Mouse (Mus musculus) left cerebral cortex, adult 9 months (tissue): ENCODE measurements around the gene Tmem259.
"Not testable (repeated sequence)": the region's sequence is repeated elsewhere in the genome, so short reads cannot be mapped to it uniquely, and the experiment has no call there.

Experiments used
- DNase-seq, 2 experiments: peaks; one replicate each; pipeline ENCODE4 v3.0.0; 2022; ENCODE audit warnings: low spot score in 2 of 2

The Tmem259 gene

GRCm38 (mm10) chr10:79965325-79965724 lies 18.8 kb downstream of the Tmem259 start:
- no peak for DNase-seq

- no peak for DNase-seq
Observed at GRCm38 (mm10) chr10:79964727-79965126, 19.4 kb downstream of the Tmem259 start.

DNA sequence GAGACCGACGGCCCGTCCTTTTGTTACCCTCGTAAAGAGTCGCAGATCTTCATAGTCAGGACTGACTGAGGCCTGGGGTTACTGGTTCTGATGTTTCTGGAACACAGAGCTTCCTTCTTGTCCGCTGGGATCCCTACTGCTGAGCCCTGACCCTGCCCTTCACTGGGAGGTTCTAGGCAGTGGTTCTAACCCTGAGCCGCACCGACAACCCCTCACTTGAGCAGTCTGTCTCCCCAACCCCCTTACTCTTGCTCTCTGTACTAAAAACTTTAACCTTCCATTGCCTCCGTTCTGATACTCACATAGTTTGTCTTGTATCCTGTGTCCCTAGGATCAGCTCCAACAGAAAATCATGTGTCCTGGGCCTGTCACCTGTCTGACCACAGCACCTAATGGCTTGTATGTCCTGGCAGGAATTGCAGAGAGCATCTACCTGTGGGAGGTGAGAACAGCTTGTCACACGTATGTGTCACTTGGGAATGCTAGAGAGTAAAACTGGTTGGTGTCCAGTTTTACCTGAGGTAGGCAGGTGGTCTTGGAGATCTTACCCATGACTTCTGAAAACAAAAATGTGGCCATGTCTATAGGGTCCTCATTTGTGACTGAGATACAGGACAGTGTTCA lies 23.3 kb downstream of the Tmem259 start:
- DNase-seq = no peak

GRCm38 (mm10) chr10:79959847-79960601 lies 24.1 kb downstream of the Tmem259 start, which contains the start of gene Wdr18:
Gene Wdr18 (plus strand): TSS chr10:79960152.
- peak; percentile 99 to 100 for DNase-seq

DNA sequence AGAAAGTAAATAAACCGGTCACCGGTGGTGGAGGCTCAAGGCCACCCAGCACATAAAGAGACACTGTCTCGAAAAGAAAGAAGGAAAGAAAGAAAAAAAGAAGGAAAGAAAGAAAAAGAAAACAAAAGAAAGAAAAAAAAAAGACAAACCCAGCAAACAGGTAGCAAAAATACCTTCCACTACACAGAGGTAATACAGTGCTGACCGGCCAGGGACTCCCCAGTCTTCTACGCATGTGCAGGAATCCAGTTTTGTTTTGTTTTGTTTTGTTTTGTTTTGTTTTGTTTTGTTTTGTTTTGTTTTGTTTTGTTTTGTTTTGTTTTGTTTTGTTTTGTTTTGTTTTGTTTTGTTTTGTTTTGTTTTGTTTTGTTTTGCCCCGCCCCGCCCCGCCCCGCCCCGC lies 24.7 kb downstream of the Tmem259 start:
- not testable (repeated sequence) for DNase-seq

DNA sequence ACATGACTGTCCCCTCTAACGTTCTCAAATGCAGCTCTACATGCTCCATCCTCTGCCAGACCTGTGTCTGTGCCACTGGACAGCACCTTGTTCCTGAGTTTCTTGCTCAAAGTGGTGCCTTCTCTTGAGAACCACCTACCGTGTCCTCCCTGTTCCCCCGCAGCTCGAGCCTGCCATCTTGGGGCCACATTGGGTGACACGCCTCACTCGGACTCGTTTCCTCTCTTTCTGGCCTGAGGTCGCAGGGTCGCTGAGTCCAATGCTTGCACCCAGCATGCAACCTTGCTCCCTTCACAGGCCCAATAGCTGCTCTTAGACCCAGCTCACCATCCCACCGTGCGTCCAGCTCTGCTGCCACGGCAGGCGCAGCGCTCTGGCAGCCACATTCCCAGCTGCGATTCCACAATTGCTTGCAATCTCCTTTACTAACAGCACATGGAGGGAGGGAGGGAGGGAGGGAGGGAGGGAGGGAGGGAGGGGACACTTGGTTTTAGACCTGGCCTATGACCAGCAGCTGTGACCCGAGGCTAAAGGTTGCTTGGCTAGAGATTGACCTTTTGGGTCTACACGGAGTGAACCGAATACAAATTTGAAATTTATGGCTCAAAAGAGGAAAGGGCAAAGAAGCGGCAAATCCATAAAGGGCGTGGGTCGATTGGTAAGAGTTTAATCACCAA lies 25.9 kb downstream of the Tmem259 start:
- peak in 1 of 2 experiments; percentile 80 for DNase-seq

DNA sequence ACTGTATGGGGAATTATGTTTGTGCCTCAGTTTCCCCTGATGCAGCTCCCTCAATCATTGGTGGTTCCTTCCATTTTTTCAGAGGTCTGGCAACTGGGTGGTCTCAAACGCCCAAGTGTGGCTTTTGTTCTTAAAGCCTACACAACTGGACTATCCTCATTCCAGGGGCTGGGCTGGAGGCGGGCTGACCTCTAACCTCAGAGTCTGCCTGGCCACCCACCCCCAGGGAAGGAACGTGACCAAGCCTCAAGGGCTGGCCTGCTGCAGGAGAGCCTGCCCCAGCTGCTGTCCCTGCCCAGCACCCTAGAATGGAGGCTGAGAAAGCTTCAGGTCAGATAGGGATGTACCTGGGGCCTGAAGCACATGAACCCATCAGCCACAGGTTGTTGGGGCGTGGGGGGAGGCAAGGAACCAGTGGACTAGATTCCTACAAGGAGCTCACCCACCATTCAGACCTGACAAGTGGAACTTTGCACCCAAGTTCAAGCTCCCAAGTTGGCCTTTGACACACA lies 27.4 kb downstream of the Tmem259 start:
- no peak for DNase-seq

DNA sequence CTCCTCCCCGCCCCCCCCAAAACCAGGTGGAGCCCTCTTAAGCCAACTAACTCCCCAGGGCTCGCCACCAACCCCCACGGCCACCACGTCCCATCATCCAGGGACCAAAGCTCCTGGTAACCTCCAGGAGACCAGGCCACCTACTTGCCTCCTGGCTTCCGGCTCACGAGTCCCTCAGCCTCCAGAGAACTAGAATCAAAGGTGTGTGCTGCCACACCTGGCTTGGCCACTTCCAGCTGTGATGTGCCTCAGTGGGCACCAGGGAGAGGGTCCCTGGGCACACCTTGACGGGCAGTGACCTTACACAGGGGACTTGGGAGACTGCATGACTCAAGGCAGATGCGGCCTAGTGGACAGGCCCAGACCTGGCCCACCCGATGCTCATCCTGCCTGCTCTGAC lies 28.4 kb downstream of the Tmem259 start:
- DNase-seq = no peak

DNA sequence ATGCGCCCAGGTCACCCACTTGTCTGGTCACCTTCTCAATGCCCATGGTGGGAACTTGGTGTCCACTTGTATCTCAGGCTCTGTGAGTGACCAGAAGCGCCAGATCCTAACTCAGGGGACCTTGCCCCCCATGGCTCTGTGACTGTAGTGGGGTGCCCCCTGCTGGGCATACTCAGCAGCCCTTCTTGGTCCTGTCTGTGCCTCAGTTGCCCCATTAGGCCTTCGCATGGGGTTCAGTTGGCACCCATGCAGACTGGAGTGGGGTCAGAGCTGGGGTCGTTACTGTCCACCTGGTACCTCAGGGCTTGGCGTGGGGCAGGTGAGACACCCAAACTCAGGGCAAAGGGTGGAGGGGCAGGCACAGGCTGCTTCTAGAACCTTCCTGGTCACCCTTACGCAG lies 30.2 kb downstream of the Tmem259 start:
- DNase-seq = peak in 1 of 2 experiments; percentile 38

- no peak for DNase-seq
Observed at GRCm38 (mm10) chr10:79950661-79951060, 33.5 kb downstream of the Tmem259 start.

DNA sequence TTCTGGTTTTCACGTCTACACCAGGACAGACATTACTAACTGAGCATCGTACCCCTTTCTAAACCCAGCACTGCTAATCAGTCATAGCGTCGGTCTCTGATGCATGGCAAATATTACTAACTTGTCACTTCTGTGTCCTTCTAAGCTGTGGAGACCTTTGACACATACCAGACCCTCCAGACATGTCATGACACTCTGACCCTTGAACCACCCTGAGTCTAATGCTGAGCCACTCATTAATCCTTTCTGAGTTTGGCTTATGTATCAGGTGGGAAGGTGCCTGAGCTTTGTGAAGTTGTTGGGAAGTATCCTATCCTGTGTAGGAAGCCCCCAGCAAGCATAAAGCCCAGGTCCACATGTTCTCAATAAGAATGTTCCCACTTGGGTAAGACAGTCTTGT lies 34.3 kb downstream of the Tmem259 start:
- no peak for DNase-seq

DNA sequence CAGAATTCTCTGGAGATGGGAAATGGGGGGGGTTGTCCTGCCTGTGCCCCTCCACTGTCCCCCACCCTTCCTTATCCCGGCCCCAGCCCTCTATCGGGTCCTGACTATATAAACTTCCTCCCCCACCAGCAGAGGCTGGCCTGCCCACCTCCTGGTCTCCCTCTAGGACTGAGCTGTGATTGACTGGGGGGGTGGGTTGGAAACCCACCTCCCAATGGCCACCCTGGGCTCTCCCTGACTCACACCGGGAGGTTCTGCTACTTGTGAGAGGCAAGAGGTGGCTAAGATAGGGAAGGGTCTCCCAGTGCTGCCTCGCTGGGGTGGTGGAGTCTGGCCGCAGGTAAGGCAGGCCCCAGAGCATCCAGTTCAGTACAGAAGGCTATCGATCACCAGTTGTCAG lies 36.6 kb downstream of the Tmem259 start:
- DNase-seq = no peak

DNA sequence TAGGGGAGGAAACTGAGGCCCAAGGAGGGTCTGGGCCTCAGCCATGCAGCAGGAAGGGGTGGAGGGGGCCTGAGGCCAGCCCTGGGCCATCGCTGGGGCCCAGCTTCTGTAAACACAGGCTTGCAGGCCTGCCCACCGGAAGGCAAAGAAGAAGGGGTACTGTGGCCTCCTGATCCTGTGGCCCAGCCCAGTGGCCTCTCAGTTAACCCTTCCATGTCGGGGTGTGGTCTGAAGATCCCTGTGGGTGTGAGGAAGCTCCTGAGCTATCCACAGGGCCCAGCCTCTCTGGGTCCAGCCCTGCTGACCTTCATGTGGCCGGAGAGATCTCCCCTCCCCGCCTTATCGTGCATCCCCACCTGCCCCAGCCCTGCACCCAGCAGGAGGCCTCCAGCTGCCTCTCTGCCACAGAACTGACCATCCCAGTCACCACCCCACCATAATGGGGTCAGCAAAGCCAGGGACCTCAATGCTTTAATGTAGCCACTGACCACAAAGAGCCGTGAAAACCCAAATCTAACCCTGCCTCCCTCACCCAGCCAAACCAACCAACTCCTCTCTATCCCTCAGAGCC lies 37.3 kb downstream of the Tmem259 start:
- no peak for DNase-seq

GRCm38 (mm10) chr10:79945507-79946234 lies 38.5 kb downstream of the Tmem259 start:
- no peak for DNase-seq

GRCm38 (mm10) chr10:79943471-79943901 lies 40.6 kb downstream of the Tmem259 start:
- no peak for DNase-seq

DNA sequence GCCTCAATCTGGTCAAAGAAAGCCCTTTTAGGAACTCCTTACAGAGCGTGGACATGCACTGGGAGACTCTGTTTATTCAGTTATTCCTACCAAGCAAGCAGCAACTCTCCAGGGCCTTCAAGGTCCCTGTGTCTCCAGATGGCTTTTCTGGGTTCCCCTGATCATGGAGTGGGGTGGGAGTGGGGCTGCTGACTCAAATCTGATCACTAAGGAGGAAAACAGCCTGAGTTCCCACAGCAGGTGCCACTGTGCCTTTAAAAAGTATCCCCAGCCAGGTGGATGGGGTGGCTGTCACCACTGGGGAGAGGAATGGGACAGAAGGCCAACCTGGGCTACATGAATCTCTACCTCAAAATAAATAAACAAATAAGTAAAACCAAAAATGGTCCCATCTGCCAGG lies 41.1 kb downstream of the Tmem259 start:
- no peak for DNase-seq

DNA sequence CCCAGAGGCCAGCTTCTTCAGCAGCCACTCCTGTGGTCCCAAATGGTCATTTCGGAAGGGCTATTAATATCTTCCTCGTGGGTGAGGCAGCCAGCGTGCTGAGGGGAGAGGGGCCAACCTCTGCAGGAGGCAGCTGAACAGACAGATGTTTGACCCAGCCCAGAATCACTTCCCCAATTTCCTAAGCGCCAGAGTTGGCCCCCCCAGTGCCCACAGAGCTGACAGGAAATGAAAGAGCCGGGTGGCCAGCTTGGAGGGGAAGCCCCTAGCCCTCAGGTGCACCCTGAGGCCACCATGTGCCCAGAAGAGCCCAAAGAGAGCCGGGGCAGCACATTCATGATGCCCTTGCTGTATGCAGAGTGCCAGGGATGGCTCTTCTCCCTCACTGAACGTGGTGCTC lies 43.4 kb downstream of the Tmem259 start:
- no peak for DNase-seq

- no peak for DNase-seq
Observed at GRCm38 (mm10) chr10:79937775-79938526, 46.2 kb downstream of the Tmem259 start.

- no peak for DNase-seq
Observed at GRCm38 (mm10) chr10:79936911-79937441, 47.2 kb downstream of the Tmem259 start.

DNA sequence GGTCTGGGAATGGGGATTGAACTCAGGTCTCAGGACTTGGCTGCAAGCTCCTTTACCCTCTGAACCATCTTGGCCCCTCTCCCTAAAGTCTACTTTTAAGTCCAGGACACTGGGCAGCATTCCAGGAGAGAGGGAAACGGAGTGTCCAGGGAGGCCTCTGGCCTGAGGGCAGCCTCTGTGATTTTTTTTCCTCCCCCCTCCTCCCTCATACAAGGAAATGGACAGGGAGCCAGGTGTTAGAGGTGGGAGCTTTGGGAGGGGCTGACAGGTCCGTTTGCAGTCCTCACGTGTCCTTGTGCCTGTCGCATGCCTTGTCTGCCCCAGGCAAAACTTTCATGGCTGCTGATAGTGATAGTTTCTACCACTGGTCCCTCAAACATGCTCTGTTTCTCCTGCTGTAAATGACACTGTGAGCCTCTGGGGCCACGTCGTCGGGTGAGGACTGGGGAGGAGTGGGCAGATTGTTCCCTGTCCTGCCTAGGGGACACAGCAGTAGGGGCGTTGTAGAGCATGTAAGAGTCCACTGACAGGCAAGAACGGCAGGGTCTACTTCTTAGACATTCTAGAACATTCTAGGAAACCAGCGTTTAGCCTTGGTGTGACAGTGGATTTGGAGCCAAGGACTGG lies 47.7 kb downstream of the Tmem259 start:
- DNase-seq = no peak
